ENCODE assay signal across 11 mouse cellular contexts in genomic region chr2:58159880-58160279, GRCm38 (mm10). TPM values are rescaled to one million over a fixed set of nuclear protein-coding genes. Genes with fewer than 3 reads are reported as not detected.
DNase-seq lines count a peak whose midpoint lies in the region; TF ChIP-seq lines count a peak whose summit lies in the region.
"Had no signal": no experiment of that assay in that cellular context is flagged by ENCODE, and none has a peak within 500 bp of the region (broad histone marks: within the 10 kb centered on the region; RNA-seq: fewer than 3 reads in every experiment).

No protein-coding gene starts in this region.

- TF ChIP-seq CTCF in lung, adult 2 months (IDR thresholded peaks at IDR 0.05; ENCODE audit: insufficient read depth, low read length) = no peak
- no peak for TF ChIP-seq CTCF in spleen, adult 2 months (IDR thresholded peaks at IDR 0.05; ENCODE audit: extremely low read depth, insufficient read depth, insufficient read length, insufficient replicate concordance)

- peak overlapping the region; percentile 97 for H3K27ac ChIP-seq in spleen, adult 2 months (ENCODE audit: insufficient read depth, low read length)
- H3K27ac ChIP-seq: kidney, postnatal 0 days; midbrain, embryonic 13.5 days; stomach, embryonic 15.5 days had no signal

- peak; percentile 80; the same call in 1 of the 2 replicates for TF ChIP-seq POLR2A in lung, adult 2 months (IDR thresholded peaks at IDR 0.05; ENCODE audit: borderline replicate concordance, extremely low read depth, low read depth, low read length)
- TF ChIP-seq POLR2A in spleen, adult 2 months (IDR thresholded peaks at IDR 0.05; ENCODE audit: low read depth, low read length) = peak; percentile 98

- no peaks in the 10 kb centered on the region for H3K36me3 ChIP-seq in spleen, adult 2 months (ENCODE audit: control insufficient read depth, insufficient read depth, low read length)
- H3K36me3 ChIP-seq: midbrain, embryonic 13.5 days; stomach, embryonic 15.5 days had no signal

- peak overlapping the region; percentile 75 for H3K4me3 ChIP-seq in lung, adult 2 months (replicated peaks; ENCODE audit: extremely low read depth, low read depth, low read length)
- peak overlapping the region; percentile 85 for H3K4me3 ChIP-seq in spleen, adult 2 months (ENCODE audit: extremely low read depth, insufficient read depth, insufficient read length)
- H3K4me3 ChIP-seq: midbrain, embryonic 13.5 days had no signal

- peak; percentile 86 for DNase-seq in CD4-positive helper T cell, adult 2 months (ENCODE audit: low read depth, low spot score)
- DNase-seq in NIH3T3 (ENCODE audit: low read depth) = peak; percentile 36
- DNase-seq in lung, adult 2 months = peak; percentile 48
- peak in 1 of 2 experiments; percentile 80 for DNase-seq in spleen, adult 2 months (ENCODE audit: low read depth in 1 of 2, low spot score in 2 of 2)
- no peak for DNase-seq in cerebellum, adult 11 months
- no peak for DNase-seq in ovary, adult 18-20 months (ENCODE audit: low spot score)
- DNase-seq in urinary bladder, postnatal 36 days (ENCODE audit: low spot score in 2 of 2) = no peak
- DNase-seq: adrenal gland, adult 2 months had no signal

- peaks cover 7% of the 10 kb centered on the region; the same call in 1 of the 2 replicates for H3K4me1 ChIP-seq in lung, adult 2 months (ENCODE audit: control insufficient read depth, insufficient read depth, low read length)
- peaks cover 8% of the 10 kb centered on the region; the same call in 1 of the 2 replicates for H3K4me1 ChIP-seq in spleen, adult 2 months (ENCODE audit: control insufficient read depth, insufficient read depth, insufficient read length)
- H3K4me1 ChIP-seq: midbrain, embryonic 13.5 days; stomach, embryonic 15.5 days had no signal

- 73% methylated on average over 13 of the region's 13 CpGs for WGBS in lung, adult 2 months
- whole genome bisulfite sequencing in spleen, adult 2 months = 6% methylated on average over 13 of the region's 13 CpGs

- no peaks in the 10 kb centered on the region for H3K27me3 ChIP-seq in spleen, adult 2 months (ENCODE audit: control insufficient read depth, insufficient read depth, low read length)
- H3K27me3 ChIP-seq: midbrain, embryonic 13.5 days; stomach, embryonic 15.5 days had no signal

RNA-seq across cellular contexts. Expression of gene Cytip, which starts 35.5 kb away (rescaled TPM):
- polyA plus RNA-seq in lung, adult 2 months (2012; rRNA removed) = 65.8 and 71.2 TPM in 2 replicates
- 152 and 254 TPM in 2 replicates for polyA plus RNA-seq in spleen, adult 2 months (2012; rRNA removed)

Comparison
In these comparisons a context has a peak if more than half of its experiments do, and no peak if none do; other contexts are left out.
1. DNase-seq: peak in CD4-positive helper T cell, adult 2 months (single experiment), NIH3T3 (single experiment) and lung, adult 2 months (single experiment); none in cerebellum, adult 11 months (single experiment), ovary, adult 18-20 months (single experiment) and urinary bladder, postnatal 36 days (0 of 2).